Mouse (Mus musculus) testis, adult 2 months (tissue): ENCODE measurements around the gene Cntnap5a. TPM values are rescaled to one million over a fixed set of nuclear protein-coding genes. Genes with fewer than 3 reads are reported as not detected.

ENCODE experiments used
- H3K27ac ChIP-seq: fragments of 200-500 bp; 2 replicates; pipeline ENCODE4 v1.5.1; 2012; ENCODE audit warnings: low read depth, low read length; ENCODE audit not compliant: control insufficient read depth, insufficient read depth
- H3K27me3 ChIP-seq: fragments of 200-500 bp; 2 replicates; pipeline ENCODE4 v1.6.1; 2012; ENCODE audit warnings: mild to moderate bottlenecking, low read length, moderate library complexity; ENCODE audit not compliant: control insufficient read depth, insufficient read depth
- H3K36me3 ChIP-seq: fragments of 200-500 bp; 2 replicates; pipeline ENCODE4 v1.6.1; 2012; ENCODE audit warnings: mild to moderate bottlenecking, low read length; ENCODE audit not compliant: control insufficient read depth, insufficient read depth
- H3K4me1 ChIP-seq: fragments of 200-500 bp; 2 replicates; pipeline ENCODE4 v1.6.1; 2012; ENCODE audit warnings: low read length; ENCODE audit not compliant: control insufficient read depth, insufficient read depth
- H3K4me3 ChIP-seq: fragments of 200-500 bp; 2 replicates; pipeline ENCODE4 v1.5.1; 2012; ENCODE audit warnings: low read depth, mild to moderate bottlenecking, low read length, moderate library complexity, mixed read lengths; ENCODE audit not compliant: control insufficient read depth
- CTCF ChIP-seq: fragments of 200-500 bp; IDR thresholded peaks from 2 replicates; pipeline ENCODE4 v1.5.1; 2012; ENCODE audit warnings: low read depth, mild to moderate bottlenecking, inconsistent platforms, low read length, moderate library complexity; ENCODE audit not compliant: control insufficient read depth, insufficient read depth, insufficient replicate concordance
- POLR2A ChIP-seq: fragments of 200-500 bp; IDR thresholded peaks from 2 replicates; pipeline ENCODE4 v1.6.1; 2012; ENCODE audit warnings: low read depth, mild to moderate bottlenecking, inconsistent platforms, low read length, moderate library complexity; ENCODE audit not compliant: control insufficient read depth
- polyA plus RNA-seq: library from polyadenylated mRNA; depleted of rRNA; stranded (reverse); fragments of >200 nt; gene quantifications from 2 replicates; pipeline ENCODE4 v1.2.3, GENCODE M21; 2012

Cntnap5a gene
- polyA plus RNA-seq, 1 experiment: 0.31 TPM

GRCm38 (mm10) chr1:116365606-116366005 is 681.0 kb downstream of the Cntnap5a start:
- TF ChIP-seq POLR2A (no peak), CTCF (no peak)
- no peak overlapping the region for H3K27ac ChIP-seq

GRCm38 (mm10) chr1:116366171-116366570 is 681.6 kb downstream of the Cntnap5a start:
- Histone ChIP-seq H3K36me3 (no peaks in the 10 kb centered on the region), H3K4me3 (no peak overlapping the region), H3K4me1 (no peaks in the 10 kb centered on the region), H3K27me3 (no peaks in the 10 kb centered on the region), H3K27ac (no peak overlapping the region)
- TF ChIP-seq POLR2A (no peak), CTCF (no peak)

More at GRCm38 (mm10) chr1:116365606-116366005, 681.0 kb downstream of the Cntnap5a start:
- no peaks in the 10 kb centered on the region for H3K27me3 ChIP-seq
- H3K4me1 ChIP-seq: no peaks in the 10 kb centered on the region
- H3K4me3 ChIP-seq: no peak overlapping the region
- H3K36me3 ChIP-seq: no peaks in the 10 kb centered on the region

- Histone ChIP-seq H3K36me3 (no peaks in the 10 kb centered on the region), H3K27ac (no peak overlapping the region), H3K4me3 (no peak overlapping the region), H3K4me1 (no peaks in the 10 kb centered on the region), H3K27me3 (no peaks in the 10 kb centered on the region)
- TF ChIP-seq CTCF: no peak
- no peak for TF ChIP-seq POLR2A
Measured at GRCm38 (mm10) chr1:116366806-116367205, 682.2 kb downstream of the Cntnap5a start.

- no peaks in the 10 kb centered on the region for H3K36me3 ChIP-seq
- H3K27me3 ChIP-seq: no peaks in the 10 kb centered on the region
- H3K4me3 ChIP-seq: no peak overlapping the region
- H3K4me1 ChIP-seq: no peaks in the 10 kb centered on the region
- TF ChIP-seq POLR2A: no peak
- TF ChIP-seq CTCF: no peak
- no peak overlapping the region for H3K27ac ChIP-seq
Measured at GRCm38 (mm10) chr1:116367572-116367971, 683.0 kb downstream of the Cntnap5a start.

GRCm38 (mm10) chr1:116370817-116371216 is 686.3 kb downstream of the Cntnap5a start:
- no peaks in the 10 kb centered on the region for H3K27me3 ChIP-seq
- H3K27ac ChIP-seq: no peak overlapping the region
- H3K4me3 ChIP-seq: no peak overlapping the region
- no peaks in the 10 kb centered on the region for H3K36me3 ChIP-seq
- TF ChIP-seq CTCF (no peak), POLR2A (no peak)
- no peaks in the 10 kb centered on the region for H3K4me1 ChIP-seq

GRCm38 (mm10) chr1:116373551-116373950 is 689.0 kb downstream of the Cntnap5a start:
- H3K4me3 ChIP-seq: no peak overlapping the region
- H3K27ac ChIP-seq: no peak overlapping the region
- no peaks in the 10 kb centered on the region for H3K36me3 ChIP-seq
- H3K4me1 ChIP-seq: no peaks in the 10 kb centered on the region
- H3K27me3 ChIP-seq: no peaks in the 10 kb centered on the region
- TF ChIP-seq POLR2A (no peak), CTCF (no peak)

GRCm38 (mm10) chr1:116392390-116392789 is 707.8 kb downstream of the Cntnap5a start:
- no peak overlapping the region for H3K4me3 ChIP-seq
- H3K27ac ChIP-seq: no peak overlapping the region
- no peak for TF ChIP-seq CTCF
- TF ChIP-seq POLR2A: no peak
- no peaks in the 10 kb centered on the region for H3K27me3 ChIP-seq
- no peaks in the 10 kb centered on the region for H3K4me1 ChIP-seq
- H3K36me3 ChIP-seq: no peaks in the 10 kb centered on the region

GRCm38 (mm10) chr1:116401996-116402656 is 717.6 kb downstream of the Cntnap5a start:
- no peaks in the 10 kb centered on the region for H3K36me3 ChIP-seq
- no peaks in the 10 kb centered on the region for H3K27me3 ChIP-seq
- H3K27ac ChIP-seq: no peak overlapping the region
- no peaks in the 10 kb centered on the region for H3K4me1 ChIP-seq
- H3K4me3 ChIP-seq: no peak overlapping the region
- TF ChIP-seq CTCF (no peak), POLR2A (no peak)
